Mouse (Mus musculus): ENCODE results near the gene Wfdc1.

Gene Wfdc1

DNA sequence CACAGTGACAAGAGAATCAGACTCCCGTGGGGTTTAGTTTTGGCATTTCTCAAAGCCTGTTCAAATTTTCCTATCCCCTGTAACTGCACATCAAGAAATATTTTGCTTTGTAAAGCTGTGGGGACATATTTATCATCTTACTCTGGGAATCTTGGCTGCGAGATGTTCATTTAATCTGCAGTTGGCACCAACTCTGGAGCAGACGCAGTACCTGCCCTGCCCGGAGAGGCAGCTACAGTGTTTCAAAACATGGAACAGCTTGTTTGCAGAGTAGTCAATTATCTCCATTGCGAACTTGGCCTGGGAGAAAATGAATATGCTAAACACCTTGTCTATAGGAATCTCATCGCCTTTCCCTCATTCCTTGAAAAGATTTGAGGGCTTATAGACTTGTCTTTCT lies 27.9 kb upstream of the Wfdc1 start:
- in situ Hi-C loops (cut with MboI, MseI), result no loop called here

DNA sequence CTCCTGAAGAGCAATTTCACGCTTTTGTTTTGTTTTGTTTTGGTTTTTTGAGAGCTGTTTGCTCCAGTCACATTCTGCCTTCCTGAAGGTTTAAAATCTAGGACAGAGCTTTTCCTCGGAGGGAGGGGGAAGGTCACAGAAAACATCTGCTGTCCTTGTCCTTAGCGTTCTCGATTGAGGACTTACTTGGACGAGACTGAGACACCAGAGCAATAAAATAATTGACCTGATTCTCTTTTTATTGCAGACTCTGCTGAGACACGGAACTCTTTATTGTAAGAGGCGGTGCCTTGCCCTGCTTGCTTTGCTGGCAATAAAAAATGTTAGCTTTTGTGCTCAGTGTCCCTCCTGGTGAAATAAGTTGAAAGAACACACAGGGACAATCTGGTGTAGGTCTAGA lies 26.4 kb upstream of the Wfdc1 start:
- in situ Hi-C loops (cut with MboI, MseI), result no loop called here

DNA sequence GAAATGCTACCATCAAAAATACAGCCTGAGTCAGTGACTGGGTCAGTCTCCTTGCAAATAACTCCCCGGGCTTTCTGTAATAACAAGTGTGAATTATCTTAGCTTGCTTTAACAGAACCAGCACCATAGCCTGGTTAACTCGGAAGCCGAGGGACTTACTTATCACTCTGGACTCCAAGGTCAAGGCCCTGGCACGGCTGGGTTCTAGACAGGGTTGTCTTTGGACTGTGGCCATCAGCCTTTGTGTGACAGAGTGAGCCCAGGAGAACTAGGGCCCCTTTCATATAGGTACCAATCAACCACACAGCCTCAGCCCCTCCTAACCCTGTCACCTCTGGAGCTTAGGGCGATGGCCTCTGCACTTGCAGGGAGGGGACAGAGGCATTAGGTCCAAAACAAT lies 25.1 kb upstream of the Wfdc1 start:
- in situ Hi-C loops (cut with MboI, MseI), result no loop called here

- in situ Hi-C loops (cut with MboI, MseI), result no loop called here
Measured at GRCm38 (mm10) chr8:119642960-119643359, 23.2 kb upstream of the Wfdc1 start.

DNA sequence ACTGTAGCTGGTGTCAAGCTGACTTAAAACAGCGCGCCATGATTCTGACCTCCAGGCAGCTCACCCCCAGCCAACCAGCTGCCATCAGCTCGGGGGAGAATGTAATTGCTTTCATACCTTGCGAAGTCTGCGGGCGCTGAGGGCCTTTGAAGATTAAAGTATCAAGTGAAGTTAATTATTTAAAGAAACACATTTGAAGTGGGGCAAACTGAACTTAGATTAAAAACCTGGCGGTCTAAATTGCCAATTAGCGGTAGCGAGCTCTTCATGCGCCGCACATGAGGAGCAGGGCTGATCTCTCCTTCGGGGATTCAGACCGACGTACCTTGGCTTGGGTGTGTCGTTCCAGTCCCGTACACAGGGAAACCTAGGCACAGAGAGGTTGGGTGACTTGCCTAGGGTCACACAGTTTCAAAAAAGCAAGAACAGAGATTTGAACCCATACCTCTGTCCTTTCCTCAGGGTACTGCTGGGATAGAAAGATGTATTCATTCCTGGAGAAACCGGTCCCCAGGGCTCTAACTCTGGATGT lies 21.7 kb upstream of the Wfdc1 start:
- in situ Hi-C loops (cut with MboI, MseI), result no loop called here

GRCm38 (mm10) chr8:119644981-119645597 lies 21.1 kb upstream of the Wfdc1 start:
- in situ Hi-C loops (cut with MboI, MseI), result no loop called here

GRCm38 (mm10) chr8:119646197-119646596 lies 20.0 kb upstream of the Wfdc1 start:
- in situ Hi-C loops (cut with MboI, MseI), result no loop called here

GRCm38 (mm10) chr8:119646846-119647245 lies 19.3 kb upstream of the Wfdc1 start:
- in situ Hi-C loops (cut with MboI, MseI), result no loop called here

DNA sequence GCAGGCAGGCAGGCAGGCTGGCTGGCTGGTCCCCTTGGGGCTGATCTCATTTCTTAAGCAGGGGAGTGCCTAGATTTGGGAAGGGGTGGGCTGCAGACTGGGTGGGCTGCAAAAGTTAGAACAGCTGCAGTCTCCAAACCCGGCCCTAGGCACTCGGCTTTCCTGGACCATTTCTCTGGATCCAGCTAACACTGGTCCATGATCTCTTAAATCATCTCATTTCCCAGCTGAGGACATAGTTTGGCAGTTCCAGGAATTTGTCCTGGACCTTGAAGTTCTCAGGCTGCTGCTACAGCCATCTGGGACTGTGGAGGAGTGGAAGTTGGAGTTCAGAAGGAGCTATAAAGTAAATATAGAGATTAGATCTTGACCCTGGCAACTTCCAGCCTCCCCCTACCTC lies 14.8 kb upstream of the Wfdc1 start:
- in situ Hi-C loops (cut with MboI, MseI), result no loop called here

GRCm38 (mm10) chr8:119656709-119657464 lies 9.3 kb upstream of the Wfdc1 start:
- in situ Hi-C loops (cut with MboI, MseI), result no loop called here

- in situ Hi-C loops (cut with MboI, MseI), result no loop called here
Measured at GRCm38 (mm10) chr8:119661081-119661480, 5.1 kb upstream of the Wfdc1 start.

GRCm38 (mm10) chr8:119661892-119662291 lies 4.3 kb upstream of the Wfdc1 start:
- in situ Hi-C loops (cut with MboI, MseI), result no loop called here

- in situ Hi-C loops (cut with MboI, MseI), result no loop called here
Measured at GRCm38 (mm10) chr8:119663440-119663839, 2.7 kb upstream of the Wfdc1 start.

DNA sequence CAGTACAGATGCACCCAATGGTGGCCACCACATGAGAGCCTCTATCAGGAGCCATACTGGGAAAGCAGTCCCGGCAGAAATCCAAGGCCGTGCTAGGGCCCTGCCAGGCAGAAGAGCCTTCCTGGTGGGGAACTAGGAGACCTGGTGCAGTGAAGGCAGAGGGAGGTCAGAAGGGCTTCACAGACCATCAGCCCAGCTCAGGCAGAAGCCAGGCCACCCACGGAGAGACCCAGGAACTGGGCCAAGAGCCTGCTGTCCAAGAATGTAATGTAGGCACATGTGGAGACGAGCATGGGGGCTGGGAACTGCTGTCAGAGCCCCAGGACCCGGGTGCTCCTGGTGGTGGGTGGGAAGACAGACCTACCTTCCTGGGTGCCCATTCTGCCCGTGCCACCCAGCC lies 895 bp upstream of the Wfdc1 start:
- in situ Hi-C loops (cut with MboI, MseI), result no loop called here

DNA sequence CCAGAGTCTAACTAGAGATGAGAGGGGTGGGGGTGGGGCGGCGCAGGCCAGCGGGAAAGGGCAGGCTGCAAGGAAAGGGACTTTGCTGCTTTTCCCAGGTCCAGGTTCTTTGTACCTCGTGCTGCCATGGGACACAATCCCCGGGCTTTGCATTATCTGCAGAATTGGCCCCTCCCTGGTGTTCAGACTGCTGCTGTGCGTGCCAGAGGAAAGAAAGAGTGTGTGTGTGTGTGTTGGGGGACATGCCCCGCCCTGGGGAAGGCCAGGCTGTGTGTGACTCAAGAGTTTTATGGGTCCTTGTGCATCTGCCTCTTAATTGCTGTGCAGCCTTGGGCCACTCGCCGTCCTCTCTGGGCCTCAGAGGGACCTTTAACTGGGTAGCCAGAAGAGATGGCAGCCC lies 2.3 kb downstream of the Wfdc1 start:
- in situ Hi-C loops (cut with MboI, MseI), result no loop called here

DNA sequence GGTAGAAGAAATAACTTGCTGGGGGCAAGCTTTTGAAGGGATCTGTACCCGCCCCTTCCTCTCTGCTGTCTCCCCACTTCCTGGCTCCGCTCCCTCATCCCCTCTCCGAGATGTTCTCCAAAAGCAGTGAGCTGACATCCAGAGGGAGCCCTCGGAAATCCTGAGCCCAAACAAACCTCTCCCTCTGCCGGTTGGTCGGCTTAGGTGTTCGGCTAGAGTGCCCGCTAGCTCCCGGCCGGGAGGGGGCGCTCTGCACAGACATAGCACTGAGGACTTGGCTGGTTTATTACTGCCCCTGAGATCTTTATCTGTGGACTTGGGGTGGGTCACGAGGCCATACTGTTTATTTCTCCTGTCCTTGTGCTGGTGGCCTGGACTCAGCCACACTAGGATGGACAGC lies 3.1 kb downstream of the Wfdc1 start:
- in situ Hi-C loops (cut with MboI, MseI), result no loop called here

DNA sequence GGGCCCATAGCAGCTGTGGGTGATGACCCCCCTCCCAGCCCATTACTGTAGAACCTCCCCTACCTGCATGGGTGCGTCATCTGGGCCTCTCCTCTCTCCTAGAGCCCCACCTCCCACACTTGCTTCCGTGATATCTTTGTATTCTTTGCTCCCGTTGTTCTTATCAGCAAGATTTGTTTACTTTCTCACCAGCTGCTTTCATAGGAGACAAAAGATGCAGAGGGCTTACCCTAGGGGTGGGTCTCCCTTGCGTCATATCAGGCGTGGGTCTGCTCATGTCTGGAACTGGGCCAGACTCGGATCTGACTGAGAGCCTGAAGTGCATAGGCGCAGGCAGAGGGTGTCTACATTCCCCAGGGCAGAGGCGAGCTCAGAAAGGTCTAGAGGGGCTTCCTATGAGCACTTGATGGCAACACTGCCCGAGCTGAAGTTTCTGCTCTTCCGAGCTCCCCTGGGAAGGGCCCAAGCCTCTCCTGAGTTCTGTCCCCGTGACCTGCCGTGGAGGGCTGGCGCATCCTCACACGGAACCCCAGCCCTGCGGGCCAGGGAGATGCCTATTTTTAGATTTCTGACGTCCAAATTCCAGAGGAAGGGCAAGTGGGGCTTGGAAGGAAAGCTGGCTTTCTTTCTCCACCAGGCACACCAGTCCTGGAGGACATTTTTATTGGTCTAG lies 4.4 kb downstream of the Wfdc1 start:
- in situ Hi-C loops (cut with MboI, MseI), result no loop called here

GRCm38 (mm10) chr8:119673976-119674555 lies 7.9 kb downstream of the Wfdc1 start:
- in situ Hi-C loops (cut with MboI, MseI), result no loop called here

GRCm38 (mm10) chr8:119675457-119675856 lies 9.3 kb downstream of the Wfdc1 start:
- in situ Hi-C loops (cut with MboI, MseI), result no loop called here

DNA sequence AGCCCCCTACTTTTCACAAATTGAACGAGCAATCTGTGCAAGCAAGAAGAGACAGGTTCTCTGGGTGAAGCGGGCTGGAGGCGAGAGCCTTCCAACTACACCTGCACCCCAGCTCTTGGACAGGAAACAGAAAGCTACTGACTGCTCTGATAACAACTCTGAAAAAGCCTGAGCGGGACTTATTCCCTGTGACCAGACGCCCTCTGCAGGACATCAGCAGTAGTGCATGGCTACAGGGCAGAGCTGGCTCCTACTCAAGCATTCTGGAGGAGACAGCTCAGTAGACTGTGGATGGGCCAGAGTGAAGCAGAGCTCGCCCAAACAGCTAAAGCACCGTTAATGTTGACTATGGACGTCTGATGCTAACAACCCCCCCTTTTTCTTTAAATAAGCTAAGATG lies 10.2 kb downstream of the Wfdc1 start:
- in situ Hi-C loops (cut with MboI, MseI), result no loop called here

GRCm38 (mm10) chr8:119678138-119678843 lies 12.1 kb downstream of the Wfdc1 start:
- in situ Hi-C loops (cut with MboI, MseI), result no loop called here

- in situ Hi-C loops (cut with MboI, MseI), result no loop called here
Measured at GRCm38 (mm10) chr8:119679184-119679583, 13.0 kb downstream of the Wfdc1 start.
